Mouse (Mus musculus): ENCODE data around the gene Mpp6.

- TF ChIP-seq GATA1 (IDR thresholded peaks at IDR 0.05; ENCODE audit: borderline replicate concordance, low read length) (no peak), FLI1 (IDR thresholded peaks at IDR 0.05; ENCODE audit: low read length) (no peak)
These were observed 1.1 kb downstream of the Mpp6 start for GRCm38 (mm10) chr6:50111111-50111655.

All from megakaryocyte, embryonic 14.5 days (primary cell).